Mouse (Mus musculus): ENCODE results near the gene Hfe.

GRCm38 (mm10) chr13:23708654-23709053 lies 2.0 kb downstream of the Hfe start:
- TF ChIP-seq EP300 (IDR thresholded peaks at IDR 0.05) (no peak), CTCF (IDR thresholded peaks at IDR 0.05) (no peak)
